14 mouse cellular contexts compared by ENCODE assay signal in genomic region chr11:58215049-58215430, GRCm38 (mm10). TPM values are rescaled to one million over a fixed set of nuclear protein-coding genes. Genes with fewer than 3 reads are reported as not detected.
A peak's percentile ranks its signal among the peaks of the same experiment; 100 is the strongest.
DNase-seq lines count a peak whose midpoint lies in the region; ATAC-seq and TF ChIP-seq lines count a peak whose summit lies in the region.
"Not testable (repeated sequence)": the region's sequence is repeated elsewhere in the genome, so short reads cannot be mapped to it uniquely, and the experiment has no call there.
"Had no signal": no experiment of that assay in that cellular context is flagged by ENCODE, and none has a peak within 500 bp of the region (broad histone marks: within the 10 kb centered on the region; RNA-seq: fewer than 3 reads in every experiment).

No protein-coding gene starts in this region.

- H3K4me3 ChIP-seq in G1E (ENCODE audit: low read depth, low read length) = peak overlapping the region; percentile 79; the same call in 1 of the 2 replicates
- peak overlapping the region; percentile 47 for H3K4me3 ChIP-seq in embryonic facial prominence, embryonic 15.5 days (replicated peaks)
- peak overlapping the region; percentile 69 for H3K4me3 ChIP-seq in heart, embryonic 13.5 days
- peak overlapping the region; percentile 25 for H3K4me3 ChIP-seq in intestine, embryonic 14.5 days (ENCODE audit: low read depth, low read length)
- peak overlapping the region; percentile 56 for H3K4me3 ChIP-seq in layer of hippocampus, adult 2 months
- H3K4me3 ChIP-seq in liver, embryonic 14.5 days (ENCODE audit: insufficient read depth in 1 of 2, low read depth in 2 of 2, low read length in 2 of 2) = peak overlapping the region; percentile 51 to 88
- peak overlapping the region; percentile 87 for H3K4me3 ChIP-seq in megakaryocyte, embryonic 14.5 days (replicated peaks)
- peak overlapping the region; percentile 55 for H3K4me3 ChIP-seq in spleen, adult 2 months (ENCODE audit: extremely low read depth, insufficient read depth, insufficient read length)

- not testable (repeated sequence) for TF ChIP-seq POLR2A in spleen, adult 2 months (IDR thresholded peaks at IDR 0.05; ENCODE audit: low read depth, low read length)

- not testable (repeated sequence) for H3K9me3 ChIP-seq in G1E (replicated peaks); embryonic facial prominence, embryonic 15.5 days (replicated peaks); heart, embryonic 13.5 days; intestine, embryonic 14.5 days (ENCODE audit: control insufficient read depth, low read length); liver, embryonic 14.5 days (ENCODE audit: control insufficient read depth, low read length); megakaryocyte, embryonic 14.5 days

- TF ChIP-seq CTCF in G1E (IDR thresholded peaks at IDR 0.05; ENCODE audit: low read depth, low read length); layer of hippocampus, adult 2 months (conservative IDR thresholded peaks at IDR 0.05); liver, embryonic 14.5 days (IDR thresholded peaks at IDR 0.05; ENCODE audit: low read depth); spleen, adult 2 months (IDR thresholded peaks at IDR 0.05; ENCODE audit: extremely low read depth, insufficient read depth, insufficient read length, insufficient replicate concordance): not testable (repeated sequence)

- H3K27me3 ChIP-seq in G1E (ENCODE audit: insufficient read depth, low read length); embryonic facial prominence, embryonic 15.5 days; heart, embryonic 13.5 days (replicated peaks); intestine, embryonic 14.5 days (replicated peaks; ENCODE audit: control insufficient read depth, insufficient read depth, low read length); liver, embryonic 14.5 days (ENCODE audit: control insufficient read depth, insufficient read depth, low read length); megakaryocyte, embryonic 14.5 days (replicated peaks); spleen, adult 2 months (ENCODE audit: control insufficient read depth, insufficient read depth, low read length): not testable (repeated sequence)

- 27% methylated on average over 2 of the region's 3 CpGs for WGBS in embryonic facial prominence, embryonic 15.5 days
- 8% methylated on average over 2 of the region's 3 CpGs for WGBS in heart, embryonic 13.5 days
- 35% methylated on average over 2 of the region's 3 CpGs for WGBS in intestine, embryonic 14.5 days
- 8% methylated on average over 2 of the region's 3 CpGs for WGBS in liver, embryonic 14.5 days (ENCODE audit: insufficient replicate concordance)
- 0% methylated on average over 2 of the region's 3 CpGs for WGBS in spleen, adult 2 months

- H3K36me3 ChIP-seq in G1E (replicated peaks) = peaks cover 23% of the 10 kb centered on the region
- H3K36me3 ChIP-seq in embryonic facial prominence, embryonic 15.5 days; heart, embryonic 13.5 days; intestine, embryonic 14.5 days (ENCODE audit: control insufficient read depth, insufficient read depth, low read length); liver, embryonic 14.5 days (replicated peaks; ENCODE audit: control insufficient read depth, insufficient read depth, low read depth); spleen, adult 2 months (ENCODE audit: control insufficient read depth, insufficient read depth, low read length): not testable (repeated sequence)
- peaks cover 51% of the 10 kb centered on the region for H3K36me3 ChIP-seq in megakaryocyte, embryonic 14.5 days (replicated peaks; ENCODE audit: low read length)

- H3K27ac ChIP-seq in embryonic facial prominence, embryonic 15.5 days (replicated peaks); heart, embryonic 13.5 days (replicated peaks): not testable (repeated sequence)
- peak overlapping the region; percentile 51; the same call in 1 of the 2 replicates for H3K27ac ChIP-seq in intestine, embryonic 14.5 days (ENCODE audit: low read depth)
- H3K27ac ChIP-seq in layer of hippocampus, adult 2 months = peak overlapping the region; percentile 57
- H3K27ac ChIP-seq in liver, embryonic 14.5 days = peak overlapping the region; percentile 63
- H3K27ac ChIP-seq in spleen, adult 2 months (ENCODE audit: insufficient read depth, low read length) = peak overlapping the region; percentile 53

- ATAC-seq in G1E (ENCODE audit: extremely low read depth, insufficient number of reproducible peaks, low FRiP score, poor library complexity, severe bottlenecking); heart, embryonic 13.5 days (ENCODE audit: extremely low read depth, insufficient number of reproducible peaks, low FRiP score, low TSS enrichment); liver, embryonic 14.5 days (ENCODE audit: insufficient read depth): not testable (repeated sequence)
- 0 out of 2 replicates have a peak, but pooled peaks have one; percentile 15 for ATAC-seq in embryonic facial prominence, embryonic 15.5 days (ENCODE audit: insufficient number of reproducible peaks, low FRiP score, low TSS enrichment, low read depth)
- peak; percentile 59 for ATAC-seq in intestine, embryonic 14.5 days (replicated peaks; ENCODE audit: low FRiP score, low TSS enrichment, low read depth)

- H3K4me2 ChIP-seq in embryonic facial prominence, embryonic 15.5 days (replicated peaks) = peak overlapping the region; percentile 51
- peak overlapping the region; percentile 75 for H3K4me2 ChIP-seq in heart, embryonic 13.5 days
- H3K4me2 ChIP-seq in intestine, embryonic 14.5 days (ENCODE audit: low read length) = peak overlapping the region; percentile 59
- H3K4me2 ChIP-seq in liver, embryonic 14.5 days (ENCODE audit: low read depth) = peak overlapping the region; percentile 94

- DNase-seq in G1E (ENCODE audit: low spot score); intestine, embryonic 14.5 days (ENCODE audit: low spot score); layer of hippocampus, adult 2 months (ENCODE audit: low spot score in 2 of 2); liver, embryonic 14.5 days (ENCODE audit: low read depth in 3 of 3, low spot score in 3 of 3); spleen, adult 2 months (ENCODE audit: low read depth in 1 of 2, low spot score in 2 of 2): not testable (repeated sequence)

- TF ChIP-seq EP300 in liver, embryonic 14.5 days (IDR thresholded peaks at IDR 0.05; ENCODE audit: low read depth) = not testable (repeated sequence)

- H3K4me1 ChIP-seq in G1E (ENCODE audit: insufficient read depth, low read depth, low read length) = peaks cover 71% of the 10 kb centered on the region
- not testable (repeated sequence) for H3K4me1 ChIP-seq in embryonic facial prominence, embryonic 15.5 days
- H3K4me1 ChIP-seq in heart, embryonic 13.5 days = peaks cover 30% of the 10 kb centered on the region
- H3K4me1 ChIP-seq in intestine, embryonic 14.5 days (replicated peaks; ENCODE audit: control insufficient read depth, insufficient read depth, low read length) = 0 out of 2 replicates have a peak, but pooled peaks cover 10% of the 10 kb centered on the region
- H3K4me1 ChIP-seq in liver, embryonic 14.5 days (replicated peaks; ENCODE audit: control insufficient read depth in 2 of 2, insufficient read depth in 2 of 2, low read length in 1 of 2) = peaks cover 25 to 48% of the 10 kb centered on the region in 2 experiments
- H3K4me1 ChIP-seq in megakaryocyte, embryonic 14.5 days = peaks cover 80% of the 10 kb centered on the region
- peaks cover 22% of the 10 kb centered on the region; the same call in 1 of the 2 replicates for H3K4me1 ChIP-seq in spleen, adult 2 months (ENCODE audit: control insufficient read depth, insufficient read depth, insufficient read length)

- not testable (repeated sequence) for H3K9ac ChIP-seq in embryonic facial prominence, embryonic 15.5 days
- H3K9ac ChIP-seq in heart, embryonic 13.5 days = peak overlapping the region; percentile 66
- H3K9ac ChIP-seq in intestine, embryonic 14.5 days (ENCODE audit: low read length) = 0 out of 2 replicates have a peak overlapping the region, but pooled peaks have one; percentile 30
- peak overlapping the region; percentile 91 for H3K9ac ChIP-seq in liver, embryonic 14.5 days (replicated peaks)

RNA-seq across cellular contexts. Expression of gene Irgm2, which starts 15.6 kb away (rescaled TPM):
- total RNA-seq in G1E (2014; fragmentation: Nextera tagmentation) = 6.7 and 7.1 TPM in 2 replicates
- total RNA-seq in G1E (2017) = 6.0 and 6.3 TPM in 2 replicates
- 0.18 and 0.30 TPM in 2 replicates for polyA plus RNA-seq in G1E (2012)
- 3.6 and 4.7 TPM in 2 replicates for polyA plus RNA-seq in embryonic facial prominence, embryonic 15.5 days (2015; fragmentation: Nextera tagmentation; extraction: Ambion mirVana)
- polyA plus RNA-seq in heart, embryonic 13.5 days (2015; fragmentation: Nextera tagmentation; extraction: Ambion mirVana) = 2.9 and 3.6 TPM in 2 replicates
- polyA plus RNA-seq in intestine, embryonic 14.5 days (2014; fragmentation: Nextera tagmentation; extraction: Ambion mirVana) = 6.2 and 8.9 TPM in 2 replicates
- total RNA-seq in layer of hippocampus, adult 2 months (2021) = 1 to 10 TPM; 1.7 to 2.3 TPM
- 2.4 and 2.8 TPM in 2 replicates for polyA plus RNA-seq in liver, embryonic 14.5 days (2012; rRNA removed)
- polyA plus RNA-seq in liver, embryonic 14.5 days (2014; fragmentation: Nextera tagmentation; extraction: Ambion mirVana) = 2.6 and 3.0 TPM in 2 replicates
- 0.48 and 2.1 TPM in 2 replicates for polyA plus RNA-seq in megakaryocyte, embryonic 14.5 days (2012; ENCODE audit: insufficient read depth, low replicate concordance)
- polyA plus RNA-seq in spleen, adult 2 months (2012; rRNA removed) = 18.3 and 21.1 TPM in 2 replicates

RNA-seq across cellular contexts. Expression of gene Igtp, which starts 15.7 kb away (rescaled TPM):
- 10.3 and 11.1 TPM in 2 replicates for total RNA-seq in G1E (2014; fragmentation: Nextera tagmentation)
- 9.9 and 11.0 TPM in 2 replicates for total RNA-seq in G1E (2017)
- polyA plus RNA-seq in G1E (2012) = 1.2 and 1.4 TPM in 2 replicates
- 8.5 and 9.0 TPM in 2 replicates for polyA plus RNA-seq in embryonic facial prominence, embryonic 15.5 days (2015; fragmentation: Nextera tagmentation; extraction: Ambion mirVana)
- polyA plus RNA-seq in heart, embryonic 13.5 days (2015; fragmentation: Nextera tagmentation; extraction: Ambion mirVana) = 4.4 and 5.0 TPM in 2 replicates
- 6.6 and 7.3 TPM in 2 replicates for polyA plus RNA-seq in intestine, embryonic 14.5 days (2014; fragmentation: Nextera tagmentation; extraction: Ambion mirVana)
- total RNA-seq in layer of hippocampus, adult 2 months (2021) = 1 to 10 TPM; 1.5 to 1.9 TPM
- 3.6 and 4.7 TPM in 2 replicates for polyA plus RNA-seq in liver, embryonic 14.5 days (2012; rRNA removed)
- 6.9 and 7.6 TPM in 2 replicates for polyA plus RNA-seq in liver, embryonic 14.5 days (2014; fragmentation: Nextera tagmentation; extraction: Ambion mirVana)
- polyA plus RNA-seq in megakaryocyte, embryonic 14.5 days (2012; ENCODE audit: insufficient read depth, low replicate concordance) = 15.1 and 23.5 TPM in 2 replicates
- 25.4 and 27.3 TPM in 2 replicates for polyA plus RNA-seq in spleen, adult 2 months (2012; rRNA removed)

RNA-seq across cellular contexts. Expression of gene Mrpl22, which starts 43.6 kb away (rescaled TPM):
- 67.5 and 82.1 TPM in 2 replicates for total RNA-seq in G1E (2014; fragmentation: Nextera tagmentation)
- 72.6 and 81.6 TPM in 2 replicates for total RNA-seq in G1E (2017)
- 9.5 and 19.0 TPM in 2 replicates for polyA plus RNA-seq in G1E (2012)
- polyA plus RNA-seq in embryonic facial prominence, embryonic 15.5 days (2015; fragmentation: Nextera tagmentation; extraction: Ambion mirVana) = 107 and 115 TPM in 2 replicates
- 103 and 114 TPM in 2 replicates for polyA plus RNA-seq in heart, embryonic 13.5 days (2015; fragmentation: Nextera tagmentation; extraction: Ambion mirVana)
- polyA plus RNA-seq in intestine, embryonic 14.5 days (2014; fragmentation: Nextera tagmentation; extraction: Ambion mirVana) = 131 and 133 TPM in 2 replicates
- 10 to 100 TPM; 31.4 to 39.5 TPM for total RNA-seq in layer of hippocampus, adult 2 months (2021)
- 53.3 and 66.0 TPM in 2 replicates for polyA plus RNA-seq in liver, embryonic 14.5 days (2012; rRNA removed)
- polyA plus RNA-seq in liver, embryonic 14.5 days (2014; fragmentation: Nextera tagmentation; extraction: Ambion mirVana) = 101 and 102 TPM in 2 replicates
- 13.3 and 15.7 TPM in 2 replicates for polyA plus RNA-seq in megakaryocyte, embryonic 14.5 days (2012; ENCODE audit: insufficient read depth, low replicate concordance)
- 15.5 and 15.9 TPM in 2 replicates for polyA plus RNA-seq in spleen, adult 2 months (2012; rRNA removed)

RNA-seq across cellular contexts. Expression of gene Gemin5, which starts 46.7 kb away (rescaled TPM):
- total RNA-seq in G1E (2014; fragmentation: Nextera tagmentation) = 43.9 and 61.6 TPM in 2 replicates
- 25.9 and 26.3 TPM in 2 replicates for total RNA-seq in G1E (2017)
- polyA plus RNA-seq in G1E (2012) = 14.6 and 19.6 TPM in 2 replicates
- polyA plus RNA-seq in embryonic facial prominence, embryonic 15.5 days (2015; fragmentation: Nextera tagmentation; extraction: Ambion mirVana) = 16.1 and 16.6 TPM in 2 replicates
- 13.5 and 13.9 TPM in 2 replicates for polyA plus RNA-seq in heart, embryonic 13.5 days (2015; fragmentation: Nextera tagmentation; extraction: Ambion mirVana)
- 27.7 and 28.6 TPM in 2 replicates for polyA plus RNA-seq in intestine, embryonic 14.5 days (2014; fragmentation: Nextera tagmentation; extraction: Ambion mirVana)
- total RNA-seq in layer of hippocampus, adult 2 months (2021) = 10 to 100 TPM; 18.6 to 18.7 TPM
- 4.8 and 5.9 TPM in 2 replicates for polyA plus RNA-seq in liver, embryonic 14.5 days (2012; rRNA removed)
- 8.4 and 10.7 TPM in 2 replicates for polyA plus RNA-seq in liver, embryonic 14.5 days (2014; fragmentation: Nextera tagmentation; extraction: Ambion mirVana)
- 1.3 and 2.7 TPM in 2 replicates for polyA plus RNA-seq in megakaryocyte, embryonic 14.5 days (2012; ENCODE audit: insufficient read depth, low replicate concordance)
- polyA plus RNA-seq in spleen, adult 2 months (2012; rRNA removed) = 6.1 and 6.9 TPM in 2 replicates

RNA-seq across cellular contexts. Expression of gene 4930438A08Rik, which starts 59.6 kb away (rescaled TPM):
- total RNA-seq in G1E (2014; fragmentation: Nextera tagmentation) = not detected in 2 replicates
- 0.05 TPM in 1 of 2 replicates, not detected in the other for total RNA-seq in G1E (2017)
- polyA plus RNA-seq in G1E (2012) = not detected in 2 replicates
- 2.0 and 2.4 TPM in 2 replicates for polyA plus RNA-seq in embryonic facial prominence, embryonic 15.5 days (2015; fragmentation: Nextera tagmentation; extraction: Ambion mirVana)
- not detected in 2 replicates for polyA plus RNA-seq in heart, embryonic 13.5 days (2015; fragmentation: Nextera tagmentation; extraction: Ambion mirVana)
- not detected in 2 replicates for polyA plus RNA-seq in intestine, embryonic 14.5 days (2014; fragmentation: Nextera tagmentation; extraction: Ambion mirVana)
- not detected for total RNA-seq in layer of hippocampus, adult 2 months (2021)
- 0.61 and 0.78 TPM in 2 replicates for polyA plus RNA-seq in liver, embryonic 14.5 days (2012; rRNA removed)
- polyA plus RNA-seq in liver, embryonic 14.5 days (2014; fragmentation: Nextera tagmentation; extraction: Ambion mirVana) = 0.99 and 1.0 TPM in 2 replicates
- 0.19 TPM in 1 of 2 replicates, not detected in the other for polyA plus RNA-seq in megakaryocyte, embryonic 14.5 days (2012; ENCODE audit: insufficient read depth, low replicate concordance)
- polyA plus RNA-seq in spleen, adult 2 months (2012; rRNA removed) = 0.53 and 0.63 TPM in 2 replicates
- total RNA-seq: adrenal gland, adult 8-10 months; layer of hippocampus, postnatal 10 days; left cerebral cortex, postnatal 25 days had no signal
- polyA plus RNA-seq: forebrain, embryonic 12.5 days; midbrain, embryonic 13.5 days; neural tube, embryonic 11.5 days had no signal

Comparison
In these comparisons a context has a peak if more than half of its experiments do, and no peak if none do; other contexts are left out.
1. H3K4me3 ChIP-seq: peak in every context shown above with its lines; median percentile 87 in megakaryocyte, embryonic 14.5 days; 79 in G1E; 70 in liver, embryonic 14.5 days; 69 in heart, embryonic 13.5 days; 56 in layer of hippocampus, adult 2 months; 55 in spleen, adult 2 months; 47 in embryonic facial prominence, embryonic 15.5 days; 25 in intestine, embryonic 14.5 days.